Mouse (Mus musculus) hindbrain, embryonic 15.5 days (tissue): ENCODE results near the gene Map2k5. TPM values are rescaled to one million over a fixed set of nuclear protein-coding genes. Genes with fewer than 3 reads are reported as not detected.

Experiments
- ATAC-seq: fragments of 200-750 bp; cut with Nextera tagmentation; 2 replicates; pipeline ENCODE4 v1.8.0; 2017; ENCODE audit warnings: low read depth, moderate number of reproducible peaks, moderate TSS enrichment; ENCODE audit not compliant: low FRiP score
- H3K27ac ChIP-seq: fragments of 300-500 bp; sonication (generic); replicated peaks from 2 replicates; pipeline ENCODE4 v1.5.1; 2015; ENCODE audit warnings: mild to moderate bottlenecking, inconsistent platforms
- H3K27me3 ChIP-seq: fragments of 300-500 bp; sonication (generic); 2 replicates; pipeline ENCODE4 v1.6.1; 2015; ENCODE audit warnings: control low read depth, inconsistent platforms
- H3K36me3 ChIP-seq: fragments of 300-500 bp; sonication (generic); 2 replicates; pipeline ENCODE4 v1.6.1; 2015; ENCODE audit warnings: control low read depth, inconsistent platforms
- H3K4me1 ChIP-seq: fragments of 300-500 bp; sonication (generic); replicated peaks from 2 replicates; pipeline ENCODE4 v1.6.1; 2015; ENCODE audit warnings: control low read depth, inconsistent platforms
- H3K4me2 ChIP-seq: fragments of 300-500 bp; sonication (generic); 2 replicates; pipeline ENCODE4 v1.6.1; 2015; ENCODE audit warnings: moderate library complexity, mild to moderate bottlenecking, inconsistent platforms
- H3K4me3 ChIP-seq: fragments of 300-500 bp; sonication (generic); 2 replicates; pipeline ENCODE4 v1.5.1; 2015; ENCODE audit warnings: mild to moderate bottlenecking, inconsistent platforms
- H3K9ac ChIP-seq: fragments of 300-500 bp; sonication (generic); 2 replicates; pipeline ENCODE4 v1.6.1; 2015; ENCODE audit warnings: inconsistent platforms
- H3K9me3 ChIP-seq: fragments of 300-500 bp; sonication (generic); 2 replicates; pipeline ENCODE4 v1.6.1; 2016; ENCODE audit warnings: control low read depth, inconsistent platforms
- WGBS: fragments of 180-500 bp; shearing (Covaris S2); methylation state at CpG from one replicate; pipeline ENCODE4 v1.1.7; 2015; 5-methylcytosine and 5-hydroxymethylcytosine counted together
- polyA plus RNA-seq: library from polyadenylated mRNA; unstranded; fragments of >200 nt; fragmentation: Nextera tagmentation; extraction: Ambion mirVana; gene quantifications from 2 replicates; pipeline ENCODE4 v1.2.1, GENCODE M21; 2015

Map2k5 gene
- polyA plus RNA-seq, 1 experiment from 2014 or later: 35.1 TPM

DNA sequence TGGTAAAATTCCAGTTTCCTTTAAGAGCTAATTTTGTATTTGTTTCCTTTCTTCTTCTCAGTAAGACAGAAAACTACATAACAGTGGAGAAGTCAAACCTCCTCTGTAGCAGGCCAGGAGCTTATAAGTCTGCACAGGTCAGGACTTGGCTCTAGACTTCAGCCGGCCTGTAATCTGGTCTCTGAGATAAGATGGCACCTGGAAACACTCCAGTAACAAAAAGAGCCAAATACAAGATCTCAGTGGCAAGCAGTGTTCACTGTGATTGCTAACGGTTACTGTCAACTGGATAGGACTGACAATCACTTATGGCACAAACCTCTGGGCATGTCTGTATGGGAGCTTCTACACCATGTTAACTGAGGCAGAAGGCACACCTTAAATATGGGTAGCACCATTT is 4.4 kb downstream of the Map2k5 start:
- no peak overlapping the region for H3K4me3 ChIP-seq

DNA sequence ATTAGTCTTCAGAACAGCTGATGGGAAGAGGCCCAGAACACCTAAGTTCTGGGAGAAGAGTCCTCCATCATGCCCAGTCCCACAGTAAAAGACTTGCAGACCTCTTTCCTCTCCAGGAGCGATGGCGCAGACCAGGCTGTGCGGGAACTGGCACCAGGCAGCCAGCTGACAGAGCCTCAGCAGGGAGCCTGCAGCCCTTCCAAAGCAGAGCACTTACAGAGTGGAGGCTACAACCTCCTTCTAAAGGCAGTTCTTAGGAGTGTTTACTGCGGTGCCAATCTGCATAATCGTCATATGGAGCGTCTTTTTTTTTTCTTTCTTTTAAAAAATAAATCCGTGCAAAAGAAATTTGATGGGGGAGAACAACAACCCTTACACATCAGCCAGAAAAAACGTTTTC is 5.2 kb downstream of the Map2k5 start:
- H3K27me3 ChIP-seq: no peaks in the 10 kb centered on the region
- 0 out of 2 replicates have a peak, but pooled peaks cover 6% of the 10 kb centered on the region for H3K36me3 ChIP-seq
- no peak overlapping the region for H3K4me3 ChIP-seq
- H3K9me3 ChIP-seq: no peaks in the 10 kb centered on the region
- WGBS: 51% methylated on average over 8 of the region's 8 CpGs
- no peak overlapping the region for H3K4me2 ChIP-seq
- peaks cover 34% of the 10 kb centered on the region for H3K4me1 ChIP-seq
- ATAC-seq: no peak
- no peak overlapping the region for H3K27ac ChIP-seq
- no peak overlapping the region for H3K9ac ChIP-seq

More for the DNA sequence above, 4.4 kb downstream of the Map2k5 start:
- Histone ChIP-seq H3K27me3 (no peaks in the 10 kb centered on the region), H3K9me3 (no peaks in the 10 kb centered on the region), H3K4me2 (no peak overlapping the region), H3K27ac (no peak overlapping the region), H3K4me1 (peaks cover 35% of the 10 kb centered on the region), H3K9ac (no peak overlapping the region), H3K36me3 (0 out of 2 replicates have a peak, but pooled peaks cover 6% of the 10 kb centered on the region)
- ATAC-seq: no peak
- 93% methylated on average over 2 of the region's 2 CpGs for WGBS

DNA sequence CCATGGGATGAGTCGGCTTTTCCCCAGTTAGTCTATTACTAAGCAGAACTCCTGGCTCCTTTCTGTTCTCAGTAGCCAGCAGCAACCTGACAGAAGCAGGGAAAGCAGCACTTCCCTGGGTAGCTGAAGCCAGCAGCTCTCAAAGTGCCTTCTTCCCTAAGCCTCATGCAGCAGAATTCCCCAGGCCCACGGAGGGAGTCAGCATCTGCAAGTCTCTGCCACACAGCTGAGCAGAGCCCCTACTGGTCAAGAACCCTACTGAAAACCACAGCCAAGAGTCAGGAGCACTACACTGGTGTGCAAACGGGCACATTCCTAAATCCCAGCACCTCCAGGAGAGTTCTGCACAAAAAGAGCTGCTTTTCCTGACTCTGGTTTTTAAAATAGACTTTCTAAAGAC is 17.3 kb downstream of the Map2k5 start:
- Histone ChIP-seq H3K27me3 (no peaks in the 10 kb centered on the region), H3K4me1 (no peaks in the 10 kb centered on the region), H3K27ac (no peak overlapping the region), H3K9ac (no peak overlapping the region), H3K4me2 (no peak overlapping the region), H3K9me3 (no peaks in the 10 kb centered on the region), H3K36me3 (no peaks in the 10 kb centered on the region; the same call in 1 of the 2 replicates), H3K4me3 (no peak overlapping the region)
- ATAC-seq: no peak
- WGBS: 50% methylated on average over 3 of the region's 3 CpGs

DNA sequence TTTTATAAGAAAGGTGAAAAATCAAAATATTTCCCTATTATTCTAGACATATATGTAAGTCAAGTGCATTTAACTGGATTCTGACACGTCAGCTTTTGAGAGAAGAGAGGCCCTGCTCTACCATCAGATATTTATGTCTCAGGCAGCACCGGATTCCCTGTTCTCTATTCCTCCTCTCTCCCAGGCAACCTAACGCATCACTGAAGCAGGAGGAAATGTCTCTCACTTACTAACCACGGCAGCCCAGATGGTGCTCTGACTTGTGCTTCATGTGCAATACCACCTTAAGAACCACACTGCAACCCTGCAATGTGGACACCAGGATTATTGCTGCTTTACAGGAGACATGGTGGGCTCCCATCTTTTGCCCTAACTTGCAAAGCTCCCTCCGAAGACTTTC is 18.7 kb downstream of the Map2k5 start:
- no peak for ATAC-seq
- no peak overlapping the region for H3K4me3 ChIP-seq
- H3K4me2 ChIP-seq: no peak overlapping the region
- H3K36me3 ChIP-seq: no peaks in the 10 kb centered on the region
- H3K9me3 ChIP-seq: no peaks in the 10 kb centered on the region
- H3K4me1 ChIP-seq: no peaks in the 10 kb centered on the region
- no peaks in the 10 kb centered on the region for H3K27me3 ChIP-seq
- H3K9ac ChIP-seq: no peak overlapping the region
- H3K27ac ChIP-seq: no peak overlapping the region
- WGBS: 75% methylated on average over 5 of the region's 5 CpGs

DNA sequence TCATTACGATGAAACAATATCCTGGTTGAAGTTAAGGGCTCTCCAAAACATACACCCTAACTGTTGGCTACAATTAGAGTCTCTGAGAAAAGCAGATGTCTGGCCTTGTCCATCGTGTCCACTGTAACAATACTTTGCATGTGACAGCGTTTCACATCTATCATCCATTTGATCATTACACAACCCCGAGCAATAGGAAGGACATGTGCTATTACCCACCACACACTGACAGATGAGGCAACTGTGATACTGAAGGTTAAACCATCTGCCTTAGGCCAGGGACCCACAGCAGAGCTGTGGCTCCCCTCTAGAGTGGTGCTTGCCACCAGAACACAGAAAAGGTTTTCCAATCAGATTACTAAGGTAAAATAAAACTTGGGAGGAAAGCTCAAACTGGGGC is 21.0 kb downstream of the Map2k5 start:
- no peak overlapping the region for H3K4me2 ChIP-seq
- 71% methylated on average over 4 of the region's 4 CpGs for WGBS
- H3K9ac ChIP-seq: no peak overlapping the region
- no peaks in the 10 kb centered on the region for H3K4me1 ChIP-seq
- H3K27me3 ChIP-seq: no peaks in the 10 kb centered on the region
- H3K27ac ChIP-seq: no peak overlapping the region
- H3K4me3 ChIP-seq: no peak overlapping the region
- H3K36me3 ChIP-seq: no peaks in the 10 kb centered on the region
- no peak for ATAC-seq
- H3K9me3 ChIP-seq: no peaks in the 10 kb centered on the region

DNA sequence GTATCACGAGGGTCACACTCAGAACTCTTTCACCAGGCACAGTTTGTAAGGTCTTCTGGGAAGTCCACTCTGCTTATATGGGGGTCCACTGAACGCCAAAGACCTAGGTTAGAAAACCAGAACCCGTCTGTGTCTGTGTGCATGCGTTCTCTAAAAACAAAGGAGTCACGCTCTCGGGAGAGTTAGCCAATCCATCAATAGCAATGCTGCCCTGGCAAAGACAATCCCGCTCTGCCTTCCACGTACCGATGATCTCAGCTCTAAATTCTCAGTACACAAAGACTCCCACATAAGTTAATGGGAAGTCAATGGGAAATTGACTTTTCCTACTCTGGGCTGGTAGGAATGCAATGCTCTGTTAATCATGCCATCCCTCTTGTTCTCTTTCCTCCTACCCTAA is 21.4 kb downstream of the Map2k5 start:
- WGBS: 50% methylated on average over 9 of the region's 9 CpGs
- Histone ChIP-seq H3K4me3 (no peak overlapping the region), H3K27me3 (no peaks in the 10 kb centered on the region), H3K4me1 (no peaks in the 10 kb centered on the region), H3K27ac (no peak overlapping the region), H3K9me3 (no peaks in the 10 kb centered on the region), H3K4me2 (no peak overlapping the region), H3K36me3 (no peaks in the 10 kb centered on the region), H3K9ac (no peak overlapping the region)
- ATAC-seq: no peak

DNA sequence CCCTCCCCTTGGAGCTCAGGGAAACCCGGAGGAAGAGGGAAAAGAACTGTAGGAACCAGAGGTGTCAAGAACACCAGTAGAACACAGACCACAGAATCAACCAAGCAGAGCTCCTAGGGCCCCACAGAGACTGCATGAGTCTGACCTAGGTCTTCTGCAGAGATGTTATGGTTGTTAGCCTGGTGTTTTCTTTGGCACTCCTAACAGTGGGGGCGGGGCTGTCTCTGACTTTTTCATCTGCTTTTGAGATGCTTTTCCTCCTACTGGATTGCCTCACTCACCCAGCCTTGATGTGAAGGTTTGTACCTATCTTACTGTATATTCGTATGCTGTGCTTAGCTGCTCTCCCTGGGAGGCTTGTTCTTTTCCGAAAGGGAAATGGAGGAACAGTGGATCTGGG is 23.5 kb downstream of the Map2k5 start:
- Histone ChIP-seq H3K4me1 (no peaks in the 10 kb centered on the region), H3K9ac (no peak overlapping the region), H3K4me3 (no peak overlapping the region), H3K27ac (no peak overlapping the region), H3K4me2 (no peak overlapping the region), H3K27me3 (no peaks in the 10 kb centered on the region), H3K9me3 (no peaks in the 10 kb centered on the region), H3K36me3 (no peaks in the 10 kb centered on the region)
- ATAC-seq: no peak
- 84% methylated on average over 4 of the region's 4 CpGs for WGBS

DNA sequence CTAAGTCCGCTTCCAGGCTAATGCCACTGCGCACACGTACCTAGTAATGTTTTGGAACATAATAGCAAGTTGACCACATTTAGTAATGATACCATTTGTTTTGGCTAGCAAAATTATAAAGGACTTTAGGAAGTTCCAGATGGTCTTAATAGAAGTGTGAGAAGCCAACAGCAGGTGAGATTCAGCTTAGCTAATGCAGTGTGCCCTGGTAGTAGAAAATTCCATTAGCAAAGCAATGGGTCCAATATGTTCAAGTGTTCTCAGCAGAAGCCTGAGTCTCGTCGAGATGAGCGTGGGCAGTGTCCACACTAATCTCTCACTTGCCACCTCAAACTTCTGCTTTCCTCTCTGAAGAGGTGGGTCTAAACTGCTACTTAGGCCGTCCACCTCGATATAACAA is 27.7 kb downstream of the Map2k5 start:
- no peaks in the 10 kb centered on the region for H3K27me3 ChIP-seq
- 96% methylated on average over 8 of the region's 8 CpGs for WGBS
- H3K4me3 ChIP-seq: no peak overlapping the region
- no peaks in the 10 kb centered on the region for H3K36me3 ChIP-seq
- H3K4me2 ChIP-seq: no peak overlapping the region
- no peaks in the 10 kb centered on the region for H3K9me3 ChIP-seq
- H3K9ac ChIP-seq: no peak overlapping the region
- no peak overlapping the region for H3K27ac ChIP-seq
- H3K4me1 ChIP-seq: peaks cover 20% of the 10 kb centered on the region
- no peak for ATAC-seq

DNA sequence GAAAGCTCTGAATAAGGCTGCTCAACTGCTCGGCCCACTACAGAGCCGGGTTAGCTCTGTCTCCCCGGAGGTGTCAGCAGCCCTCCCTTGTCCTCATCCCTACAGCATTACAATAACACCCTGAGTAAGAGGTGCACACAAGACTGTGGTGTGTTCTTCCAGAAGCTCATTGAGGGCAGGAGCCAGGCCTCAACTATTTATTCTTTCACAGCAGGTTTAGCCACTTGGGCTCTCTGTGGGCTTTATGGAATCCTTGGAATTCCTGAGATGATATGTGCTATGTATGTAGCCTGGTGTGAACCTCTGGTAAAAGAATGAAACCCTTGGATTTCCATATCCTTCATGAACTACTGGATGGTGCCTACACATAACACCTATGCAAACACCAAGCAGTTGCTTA is 28.5 kb downstream of the Map2k5 start:
- 83% methylated on average over 3 of the region's 3 CpGs for WGBS
- H3K27ac ChIP-seq: no peak overlapping the region

DNA sequence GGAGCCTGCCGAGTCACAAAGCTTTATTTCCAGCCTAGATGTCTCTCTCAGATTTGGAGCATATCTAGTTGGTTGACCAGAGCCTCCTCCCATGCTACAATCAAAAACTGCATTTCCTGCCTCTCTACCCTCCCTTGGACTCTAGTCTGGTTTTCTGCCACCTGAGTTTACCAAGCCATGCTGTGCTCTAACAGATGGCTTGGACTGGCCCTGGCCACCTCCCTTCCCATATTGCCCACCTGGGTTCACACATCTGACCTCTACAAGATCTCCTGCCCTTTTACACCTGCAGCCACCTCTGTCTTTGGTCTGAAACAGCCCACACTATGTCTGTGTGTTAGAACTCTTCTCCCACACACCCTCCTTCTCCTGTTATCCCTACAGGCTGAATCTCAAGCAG is 29.6 kb downstream of the Map2k5 start:
- ATAC-seq: no peak
- H3K36me3 ChIP-seq: no peaks in the 10 kb centered on the region
- H3K4me3 ChIP-seq: no peak overlapping the region
- H3K4me1 ChIP-seq: peaks cover 20% of the 10 kb centered on the region
- no peak overlapping the region for H3K27ac ChIP-seq
- no peaks in the 10 kb centered on the region for H3K27me3 ChIP-seq
- H3K4me2 ChIP-seq: no peak overlapping the region
- 81% methylated on average over 1 of the region's 1 CpGs for WGBS
- H3K9ac ChIP-seq: no peak overlapping the region
- no peaks in the 10 kb centered on the region for H3K9me3 ChIP-seq

More for the DNA sequence above, 28.5 kb downstream of the Map2k5 start:
- no peak overlapping the region for H3K4me3 ChIP-seq
- H3K27me3 ChIP-seq: no peaks in the 10 kb centered on the region
- no peaks in the 10 kb centered on the region for H3K36me3 ChIP-seq
- H3K4me1 ChIP-seq: peaks cover 20% of the 10 kb centered on the region
- H3K9ac ChIP-seq: no peak overlapping the region
- no peaks in the 10 kb centered on the region for H3K9me3 ChIP-seq
- H3K4me2 ChIP-seq: no peak overlapping the region
- ATAC-seq: no peak

DNA sequence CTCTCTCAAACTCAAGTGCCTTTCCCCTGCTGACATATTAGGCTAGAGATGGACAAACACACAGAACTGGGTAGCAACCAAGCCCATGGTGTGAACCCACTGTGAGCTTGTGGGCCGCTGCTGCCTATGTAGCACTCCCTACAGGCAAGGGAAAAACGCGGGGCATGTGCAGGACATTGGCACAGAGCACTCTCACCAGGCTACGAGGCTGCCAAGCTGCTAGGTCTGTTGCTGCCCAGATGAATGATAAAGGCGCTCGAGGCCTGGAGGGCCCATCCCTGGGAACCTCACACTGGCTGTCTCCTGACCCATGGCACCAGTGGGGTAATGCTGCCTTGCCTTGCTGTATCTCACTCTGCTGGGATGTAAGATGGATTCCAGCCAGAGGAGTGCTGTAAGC is 31.7 kb downstream of the Map2k5 start:
- 81% methylated on average over 6 of the region's 6 CpGs for WGBS

DNA sequence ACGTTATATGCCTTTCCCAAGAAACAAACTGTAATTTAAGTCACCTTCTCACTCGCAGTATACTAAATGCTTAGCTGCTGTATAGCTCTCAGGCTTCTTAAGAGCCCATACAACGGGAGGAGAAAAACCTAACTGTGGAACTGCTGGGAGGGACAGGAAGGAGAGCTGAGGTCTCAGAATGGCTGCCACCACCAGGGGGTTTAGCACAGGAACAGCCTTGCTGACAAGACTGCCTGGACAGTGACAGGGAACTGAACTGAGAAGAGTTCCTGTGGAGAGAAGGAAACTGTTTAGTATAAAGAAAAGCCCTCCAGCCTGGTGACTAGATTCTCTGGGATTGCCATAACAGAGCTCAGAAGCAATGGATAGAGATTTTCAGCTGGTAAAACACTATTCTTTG is 35.9 kb downstream of the Map2k5 start:
- H3K27me3 ChIP-seq: no peaks in the 10 kb centered on the region
- ATAC-seq: no peak
- H3K27ac ChIP-seq: no peak overlapping the region
- H3K9ac ChIP-seq: no peak overlapping the region
- H3K36me3 ChIP-seq: no peaks in the 10 kb centered on the region; the same call in 1 of the 2 replicates
- peaks cover 31% of the 10 kb centered on the region for H3K4me1 ChIP-seq
- WGBS: 66% methylated on average over 3 of the region's 3 CpGs
- H3K9me3 ChIP-seq: no peaks in the 10 kb centered on the region
- H3K4me3 ChIP-seq: no peak overlapping the region
- no peak overlapping the region for H3K4me2 ChIP-seq

More for the DNA sequence above, 31.7 kb downstream of the Map2k5 start:
- Histone ChIP-seq H3K4me2 (no peak overlapping the region), H3K9me3 (no peaks in the 10 kb centered on the region), H3K27me3 (no peaks in the 10 kb centered on the region), H3K36me3 (no peaks in the 10 kb centered on the region), H3K9ac (no peak overlapping the region), H3K4me3 (no peak overlapping the region), H3K4me1 (peaks cover 20% of the 10 kb centered on the region), H3K27ac (0 out of 2 replicates have a peak overlapping the region, but pooled peaks have one; percentile 20)
- no peak for ATAC-seq

DNA sequence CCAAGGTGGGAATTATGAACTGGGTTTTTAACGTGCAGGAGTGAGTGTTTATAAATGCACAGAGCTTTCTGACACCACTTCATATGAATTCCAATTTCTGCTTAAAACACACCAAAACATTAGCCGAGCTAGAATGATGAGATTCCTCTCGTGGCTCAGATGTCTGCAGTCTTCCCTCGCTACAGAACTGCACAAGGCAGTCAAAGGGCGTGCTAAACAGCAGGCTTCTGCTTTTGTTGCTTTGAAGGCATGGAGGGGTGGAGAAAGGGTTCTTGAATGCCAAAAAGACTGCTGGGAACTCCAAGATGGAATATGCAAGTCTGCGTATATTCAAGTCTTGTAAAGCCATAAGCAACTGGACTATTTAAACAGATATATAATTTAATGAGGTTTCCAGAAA is 38.4 kb downstream of the Map2k5 start:
- Histone ChIP-seq H3K27me3 (no peaks in the 10 kb centered on the region), H3K27ac (peak overlapping the region; percentile 46), H3K9me3 (no peaks in the 10 kb centered on the region), H3K9ac (no peak overlapping the region), H3K36me3 (no peaks in the 10 kb centered on the region; the same call in 1 of the 2 replicates), H3K4me3 (no peak overlapping the region), H3K4me1 (peaks cover 20% of the 10 kb centered on the region), H3K4me2 (no peak overlapping the region)
- ATAC-seq: no peak
- 18% methylated on average over 6 of the region's 6 CpGs for WGBS
